26 mouse cellular contexts compared by ENCODE assay signal in genomic region chr4:40883200-40883599, GRCm38 (mm10). TPM values are rescaled to one million over a fixed set of nuclear protein-coding genes. Genes with fewer than 3 reads are reported as not detected.
DNase-seq lines count a peak whose midpoint lies in the region; ATAC-seq and TF ChIP-seq lines count a peak whose summit lies in the region.
"Had no signal": no experiment of that assay in that cellular context is flagged by ENCODE, and none has a peak within 500 bp of the region (broad histone marks: within the 10 kb centered on the region; RNA-seq: fewer than 3 reads in every experiment).

No protein-coding gene starts in this region.

- H3K4me2 ChIP-seq in forebrain, embryonic 11.5 days (ENCODE audit: low read depth, low read length, severe bottlenecking): no peak overlapping the region
- H3K4me2 ChIP-seq: hindbrain, embryonic 13.5 days; limb, embryonic 13.5 days; liver, embryonic 12.5 days; midbrain, embryonic 13.5 days; neural tube, embryonic 12.5 days had no signal

- no peak for DNase-seq in gastrocnemius, adult 2 months
- no peak for DNase-seq in gastrocnemius, postnatal 10 days
- DNase-seq in B cell, adult 2 months: peak; percentile 16 to 19
- DNase-seq in telencephalon, adult 2 months (ENCODE audit: low read depth, low spot score): peak; percentile 26
- no peak for DNase-seq in forebrain, embryonic 11.5 days (ENCODE audit: low spot score)
- no peak for DNase-seq in heart, postnatal 36 days
- DNase-seq in right cerebral cortex, postnatal 14 days: no peak
- DNase-seq: adrenal gland, postnatal 36 days; cerebellum, adult 11 months; cerebellum, adult 9-11 months; kidney, adult 9 months; kidney, postnatal 25 days; lung, adult 18-20 months; lung, postnatal 10 days had no signal

- H3K9me3 ChIP-seq in forebrain, embryonic 11.5 days (ENCODE audit: control insufficient read depth, low read length): no peaks in the 10 kb centered on the region
- H3K9me3 ChIP-seq: embryonic facial prominence, embryonic 10.5 days; hindbrain, embryonic 13.5 days; limb, embryonic 13.5 days; liver, embryonic 12.5 days; megakaryocyte, embryonic 14.5 days; midbrain, embryonic 13.5 days; neural tube, embryonic 12.5 days had no signal

- no peak for TF ChIP-seq CTCF in gastrocnemius, adult 2 months (IDR thresholded peaks at IDR 0.05)

- no peak overlapping the region for H3K9ac ChIP-seq in forebrain, embryonic 11.5 days (ENCODE audit: low read length)
- H3K9ac ChIP-seq: hindbrain, embryonic 13.5 days; limb, embryonic 13.5 days; liver, embryonic 12.5 days; midbrain, embryonic 13.5 days; neural tube, embryonic 12.5 days had no signal

- ATAC-seq in activated CD4-positive, CD25-positive, alpha-beta regulatory T cell, adult 4 months: peak; percentile 69
- no peak for ATAC-seq in forebrain, embryonic 11.5 days (replicated peaks; ENCODE audit: low FRiP score)
- ATAC-seq: forebrain, embryonic 16.5 days; liver, embryonic 12.5 days; midbrain, embryonic 13.5 days had no signal

- peak overlapping the region; percentile 72; the same call in 1 of the 2 replicates for H3K27ac ChIP-seq in gastrocnemius, adult 2 months
- no peak overlapping the region for H3K27ac ChIP-seq in forebrain, embryonic 11.5 days (ENCODE audit: low read depth, low read length)
- H3K27ac ChIP-seq: embryonic facial prominence, embryonic 10.5 days; hindbrain, embryonic 13.5 days; limb, embryonic 13.5 days; liver, embryonic 12.5 days; midbrain, embryonic 13.5 days; neural tube, embryonic 12.5 days had no signal

- 88% methylated on average over 10 of the region's 10 CpGs for WGBS in forebrain, embryonic 11.5 days

- intact Hi-C loops in gastrocnemius, adult 2 months (cut with DNase I): no loop called here
- intact Hi-C loops in heart, postnatal 36 days (cut with DNase I): no loop called here

- H3K4me1 ChIP-seq in forebrain, embryonic 11.5 days (replicated peaks; ENCODE audit: control insufficient read depth, insufficient read depth, low read length): no peaks in the 10 kb centered on the region
- H3K4me1 ChIP-seq: embryonic facial prominence, embryonic 10.5 days; hindbrain, embryonic 13.5 days; midbrain, embryonic 13.5 days; neural tube, embryonic 12.5 days had no signal

- H3K4me3 ChIP-seq in gastrocnemius, adult 2 months: no peak overlapping the region
- no peak overlapping the region for H3K4me3 ChIP-seq in forebrain, embryonic 11.5 days (ENCODE audit: low read depth, low read length)
- H3K4me3 ChIP-seq: embryonic facial prominence, embryonic 10.5 days; hindbrain, embryonic 13.5 days; limb, embryonic 13.5 days; liver, embryonic 12.5 days; megakaryocyte, embryonic 14.5 days; midbrain, embryonic 13.5 days; neural tube, embryonic 12.5 days had no signal

- H3K27me3 ChIP-seq in forebrain, embryonic 11.5 days (ENCODE audit: control insufficient read depth, insufficient read depth, low read length): no peaks in the 10 kb centered on the region
- H3K27me3 ChIP-seq: hindbrain, embryonic 13.5 days; limb, embryonic 13.5 days; liver, embryonic 12.5 days; megakaryocyte, embryonic 14.5 days; midbrain, embryonic 13.5 days; neural tube, embryonic 12.5 days had no signal

- H3K36me3 ChIP-seq in forebrain, embryonic 11.5 days (ENCODE audit: control insufficient read depth, insufficient read depth, low read length): no peaks in the 10 kb centered on the region
- H3K36me3 ChIP-seq: embryonic facial prominence, embryonic 10.5 days; hindbrain, embryonic 13.5 days; limb, embryonic 13.5 days; liver, embryonic 12.5 days; midbrain, embryonic 13.5 days; neural tube, embryonic 12.5 days had no signal

RNA-seq across cellular contexts. Expression of gene B4galt1, which starts 29.4 kb away (rescaled TPM):
- total RNA-seq in gastrocnemius, adult 2 months (2021): 10 to 100 TPM; 30.5 to 42.2 TPM
- total RNA-seq in gastrocnemius, postnatal 10 days (2021): 10 to 100 TPM; 52.0 to 58.6 TPM
- polyA plus RNA-seq in activated CD4-positive, CD25-positive, alpha-beta regulatory T cell, adult 4 months (2017; shearing (Covaris generic)): 10 to 100 TPM; 58.7 to 75.3 TPM
- 19.3 and 20.3 TPM in 2 replicates for polyA plus RNA-seq in forebrain, embryonic 11.5 days (2014; fragmentation: Nextera tagmentation; extraction: Ambion mirVana)
- total RNA-seq in heart, postnatal 36 days (2021): 10 to 100 TPM; 62.1 to 69.1 TPM

RNA-seq across cellular contexts. Expression of gene Spink4, which starts 36.7 kb away (rescaled TPM):
- not detected for total RNA-seq in gastrocnemius, adult 2 months (2021)
- not detected for total RNA-seq in gastrocnemius, postnatal 10 days (2021)
- polyA plus RNA-seq in activated CD4-positive, CD25-positive, alpha-beta regulatory T cell, adult 4 months (2017; shearing (Covaris generic)): not detected
- not detected in 2 replicates for polyA plus RNA-seq in forebrain, embryonic 11.5 days (2014; fragmentation: Nextera tagmentation; extraction: Ambion mirVana)
- not detected for total RNA-seq in heart, postnatal 36 days (2021)
- total RNA-seq: gastrocnemius, postnatal 4 days; layer of hippocampus, adult 8-10 months; left cerebral cortex, postnatal 25 days had no signal
- polyA plus RNA-seq: embryonic facial prominence, embryonic 10.5 days; forebrain, embryonic 16.5 days; hindbrain, embryonic 13.5 days; limb, embryonic 13.5 days; midbrain, embryonic 13.5 days; neural tube, embryonic 12.5 days had no signal

Comparison
In these comparisons a context has a peak if more than half of its experiments do, and no peak if none do; other contexts are left out.
1. DNase-seq: peak in B cell, adult 2 months (2 of 2) and telencephalon, adult 2 months (single experiment); none in gastrocnemius, adult 2 months (single experiment), gastrocnemius, postnatal 10 days (single experiment), forebrain, embryonic 11.5 days (single experiment), heart, postnatal 36 days (0 of 2) and right cerebral cortex, postnatal 14 days (single experiment).